Mouse (Mus musculus): ENCODE results near the gene Myh10. TPM values are rescaled to one million over a fixed set of nuclear protein-coding genes. Genes with fewer than 3 reads are reported as not detected.
"Not testable (repeated sequence)": the region's sequence is repeated elsewhere in the genome, so short reads cannot be mapped to it uniquely, and the experiment has no call there.

Gene Myh10
- polyA plus RNA-seq, 1 experiment = 5.6 TPM

- Histone ChIP-seq H3K36me3 (ENCODE audit: control insufficient read depth, insufficient read depth, low read length) (peaks cover 11% of the 10 kb centered on the region), H3K4me1 (replicated peaks; ENCODE audit: control insufficient read depth, insufficient read depth, low read length) (no peaks in the 10 kb centered on the region), H3K4me3 (ENCODE audit: control insufficient read depth, insufficient read depth, low read length) (no peak overlapping the region), H3K27ac (ENCODE audit: control insufficient read depth, insufficient read depth, low read length) (no peak overlapping the region), H3K27me3 (ENCODE audit: control insufficient read depth, insufficient read depth, low read length) (no peaks in the 10 kb centered on the region)
- TF ChIP-seq POLR2A (IDR thresholded peaks at IDR 0.05; ENCODE audit: control insufficient read depth, extremely low read depth, insufficient read depth, low read length, poor library complexity) = no peak
- no peak for TF ChIP-seq CTCF (IDR thresholded peaks at IDR 0.05; ENCODE audit: borderline replicate concordance, control insufficient read depth, extremely low read depth, insufficient read depth, low read length, poor library complexity)
- WGBS = 94% methylated on average over 14 of the region's 14 CpGs
- no peak for DNase-seq
Measured at GRCm38 (mm10) chr11:68819226-68819805, 128.0 kb downstream of the Myh10 start.

GRCm38 (mm10) chr11:68822326-68822725 lies 131.0 kb downstream of the Myh10 start:
- TF ChIP-seq CTCF (IDR thresholded peaks at IDR 0.05; ENCODE audit: borderline replicate concordance, control insufficient read depth, extremely low read depth, insufficient read depth, low read length, poor library complexity) = no peak
- TF ChIP-seq POLR2A (IDR thresholded peaks at IDR 0.05; ENCODE audit: control insufficient read depth, extremely low read depth, insufficient read depth, low read length, poor library complexity) = no peak
- Histone ChIP-seq H3K27me3 (ENCODE audit: control insufficient read depth, insufficient read depth, low read length) (no peaks in the 10 kb centered on the region), H3K27ac (ENCODE audit: control insufficient read depth, insufficient read depth, low read length) (no peak overlapping the region), H3K4me3 (ENCODE audit: control insufficient read depth, insufficient read depth, low read length) (no peak overlapping the region), H3K36me3 (ENCODE audit: control insufficient read depth, insufficient read depth, low read length) (peaks cover 18% of the 10 kb centered on the region), H3K4me1 (replicated peaks; ENCODE audit: control insufficient read depth, insufficient read depth, low read length) (no peaks in the 10 kb centered on the region)
- 96% methylated on average over 15 of the region's 15 CpGs for WGBS
- no peak for DNase-seq

- WGBS = 93% methylated on average over 3 of the region's 3 CpGs
- no peaks in the 10 kb centered on the region for H3K27me3 ChIP-seq (ENCODE audit: control insufficient read depth, insufficient read depth, low read length)
- H3K4me3 ChIP-seq (ENCODE audit: control insufficient read depth, insufficient read depth, low read length) = no peak overlapping the region
- H3K27ac ChIP-seq (ENCODE audit: control insufficient read depth, insufficient read depth, low read length) = no peak overlapping the region
- TF ChIP-seq CTCF (IDR thresholded peaks at IDR 0.05; ENCODE audit: borderline replicate concordance, control insufficient read depth, extremely low read depth, insufficient read depth, low read length, poor library complexity) (no peak), POLR2A (IDR thresholded peaks at IDR 0.05; ENCODE audit: control insufficient read depth, extremely low read depth, insufficient read depth, low read length, poor library complexity) (no peak)
- DNase-seq = no peak
- H3K4me1 ChIP-seq (replicated peaks; ENCODE audit: control insufficient read depth, insufficient read depth, low read length) = no peaks in the 10 kb centered on the region
- H3K36me3 ChIP-seq (ENCODE audit: control insufficient read depth, insufficient read depth, low read length) = peaks cover 42% of the 10 kb centered on the region
Measured at GRCm38 (mm10) chr11:68826735-68827134, 135.4 kb downstream of the Myh10 start.

- peaks cover 77% of the 10 kb centered on the region for H3K36me3 ChIP-seq (ENCODE audit: control insufficient read depth, insufficient read depth, low read length)
- H3K27ac ChIP-seq (ENCODE audit: control insufficient read depth, insufficient read depth, low read length); H3K27me3 ChIP-seq (ENCODE audit: control insufficient read depth, insufficient read depth, low read length); DNase-seq; H3K4me1 ChIP-seq (replicated peaks; ENCODE audit: control insufficient read depth, insufficient read depth, low read length); H3K4me3 ChIP-seq (ENCODE audit: control insufficient read depth, insufficient read depth, low read length): not testable (repeated sequence)
- WGBS = 96% methylated on average over 5 of the region's 5 CpGs
Measured at GRCm38 (mm10) chr11:68831580-68831979, 140.2 kb downstream of the Myh10 start.

GRCm38 (mm10) chr11:68832793-68833192 lies 141.4 kb downstream of the Myh10 start:
- no peak for DNase-seq
- 28% methylated on average over 4 of the region's 4 CpGs for WGBS
- H3K27me3 ChIP-seq (ENCODE audit: control insufficient read depth, insufficient read depth, low read length) = no peaks in the 10 kb centered on the region
- TF ChIP-seq POLR2A (IDR thresholded peaks at IDR 0.05; ENCODE audit: control insufficient read depth, extremely low read depth, insufficient read depth, low read length, poor library complexity) = no peak
- no peak for TF ChIP-seq CTCF (IDR thresholded peaks at IDR 0.05; ENCODE audit: borderline replicate concordance, control insufficient read depth, extremely low read depth, insufficient read depth, low read length, poor library complexity)
- no peak overlapping the region for H3K4me3 ChIP-seq (ENCODE audit: control insufficient read depth, insufficient read depth, low read length)
- H3K27ac ChIP-seq (ENCODE audit: control insufficient read depth, insufficient read depth, low read length) = no peak overlapping the region
- H3K4me1 ChIP-seq (replicated peaks; ENCODE audit: control insufficient read depth, insufficient read depth, low read length) = no peaks in the 10 kb centered on the region
- peaks cover 79% of the 10 kb centered on the region for H3K36me3 ChIP-seq (ENCODE audit: control insufficient read depth, insufficient read depth, low read length)

GRCm38 (mm10) chr11:68833593-68833992 lies 142.2 kb downstream of the Myh10 start:
- DNase-seq = no peak
- Histone ChIP-seq H3K4me3 (ENCODE audit: control insufficient read depth, insufficient read depth, low read length) (no peak overlapping the region), H3K4me1 (replicated peaks; ENCODE audit: control insufficient read depth, insufficient read depth, low read length) (no peaks in the 10 kb centered on the region), H3K27ac (ENCODE audit: control insufficient read depth, insufficient read depth, low read length) (no peak overlapping the region), H3K27me3 (ENCODE audit: control insufficient read depth, insufficient read depth, low read length) (no peaks in the 10 kb centered on the region), H3K36me3 (ENCODE audit: control insufficient read depth, insufficient read depth, low read length) (peaks cover 79% of the 10 kb centered on the region)
- TF ChIP-seq POLR2A (IDR thresholded peaks at IDR 0.05; ENCODE audit: control insufficient read depth, extremely low read depth, insufficient read depth, low read length, poor library complexity) (no peak), CTCF (IDR thresholded peaks at IDR 0.05; ENCODE audit: borderline replicate concordance, control insufficient read depth, extremely low read depth, insufficient read depth, low read length, poor library complexity) (no peak)

GRCm38 (mm10) chr11:68835034-68835433 lies 143.7 kb downstream of the Myh10 start:
- TF ChIP-seq POLR2A (IDR thresholded peaks at IDR 0.05; ENCODE audit: control insufficient read depth, extremely low read depth, insufficient read depth, low read length, poor library complexity) (no peak), CTCF (IDR thresholded peaks at IDR 0.05; ENCODE audit: borderline replicate concordance, control insufficient read depth, extremely low read depth, insufficient read depth, low read length, poor library complexity) (no peak)
- H3K4me1 ChIP-seq (replicated peaks; ENCODE audit: control insufficient read depth, insufficient read depth, low read length) = no peaks in the 10 kb centered on the region
- peaks cover 76% of the 10 kb centered on the region for H3K36me3 ChIP-seq (ENCODE audit: control insufficient read depth, insufficient read depth, low read length)
- no peak overlapping the region for H3K4me3 ChIP-seq (ENCODE audit: control insufficient read depth, insufficient read depth, low read length)
- 98% methylated on average over 3 of the region's 3 CpGs for WGBS
- no peak for DNase-seq
- H3K27me3 ChIP-seq (ENCODE audit: control insufficient read depth, insufficient read depth, low read length) = no peaks in the 10 kb centered on the region
- no peak overlapping the region for H3K27ac ChIP-seq (ENCODE audit: control insufficient read depth, insufficient read depth, low read length)

All from thymus, adult 2 months (tissue).